ENCODE assay signal across 34 mouse cellular contexts in genomic region chr14:25543927-25544326, GRCm38 (mm10).
"Had no signal": no experiment of that assay in that cellular context is flagged by ENCODE, and none has a peak within 500 bp of the region (broad histone marks: within the 10 kb centered on the region; RNA-seq: fewer than 3 reads in every experiment).

No protein-coding gene starts in this region.

- H3K27me3 ChIP-seq: heart, embryonic 12.5 days; heart, embryonic 13.5 days; heart, embryonic 15.5 days; hindbrain, embryonic 12.5 days; hindbrain, embryonic 15.5 days; intestine, embryonic 15.5 days; kidney, embryonic 15.5 days had no signal

- H3K9me3 ChIP-seq: heart, embryonic 10.5 days; heart, embryonic 12.5 days; heart, embryonic 13.5 days; heart, embryonic 15.5 days; hindbrain, embryonic 10.5 days; hindbrain, embryonic 12.5 days; hindbrain, embryonic 15.5 days; intestine, embryonic 15.5 days; kidney, embryonic 15.5 days had no signal

- H3K27ac ChIP-seq: heart, embryonic 10.5 days; heart, embryonic 13.5 days; heart, embryonic 15.5 days; hindbrain, embryonic 10.5 days; hindbrain, embryonic 12.5 days; hindbrain, embryonic 14.5 days; hindbrain, embryonic 15.5 days; hindbrain, postnatal 0 days; intestine, embryonic 15.5 days; kidney, embryonic 15.5 days; kidney, postnatal 0 days; layer of hippocampus, adult 2 months had no signal

- H3K4me2 ChIP-seq: heart, embryonic 11.5 days; heart, embryonic 12.5 days; heart, embryonic 13.5 days; heart, embryonic 15.5 days; hindbrain, embryonic 12.5 days; hindbrain, embryonic 14.5 days; hindbrain, embryonic 15.5 days; intestine, embryonic 15.5 days; kidney, embryonic 15.5 days had no signal

- DNase-seq: heart, postnatal 10 days; heart, postnatal 14 days; heart, postnatal 36 days; heart, postnatal 4 days; kidney, adult 11 months; kidney, adult 18-20 months; kidney, adult 2 months; kidney, adult 8-10 months; kidney, adult 9 months; kidney, postnatal 10 days; kidney, postnatal 14 days; kidney, postnatal 25 days; kidney, postnatal 36 days; kidney, postnatal 4 days; layer of hippocampus, adult 9-11 months; layer of hippocampus, postnatal 36 days had no signal

- H3K4me3 ChIP-seq: heart, embryonic 10.5 days; heart, embryonic 12.5 days; heart, embryonic 13.5 days; heart, embryonic 15.5 days; hindbrain, embryonic 10.5 days; hindbrain, embryonic 12.5 days; hindbrain, embryonic 15.5 days; intestine, embryonic 15.5 days; kidney, embryonic 15.5 days; layer of hippocampus, adult 2 months had no signal

- ATAC-seq: hindbrain, embryonic 16.5 days; hindbrain, postnatal 0 days; inflammation-experienced regulatory T-cells, adult 6 months; intestine, embryonic 15.5 days; intestine, embryonic 16.5 days; intestine, postnatal 0 days had no signal

- H3K9ac ChIP-seq: heart, embryonic 12.5 days; heart, embryonic 13.5 days; heart, embryonic 15.5 days; hindbrain, embryonic 12.5 days; hindbrain, embryonic 14.5 days; hindbrain, embryonic 15.5 days; intestine, embryonic 15.5 days; kidney, embryonic 15.5 days had no signal
